Mouse (Mus musculus) forebrain, embryonic 12.5 days (tissue): ENCODE results near the gene Pklr. TPM values are rescaled to one million over a fixed set of nuclear protein-coding genes. Genes with fewer than 3 reads are reported as not detected.

Source experiments
- ATAC-seq: fragments of 200-750 bp; cut with Nextera tagmentation; 2 replicates; pipeline ENCODE4 v1.8.0; 2017; ENCODE audit warnings: moderate TSS enrichment; ENCODE audit not compliant: low FRiP score
- H3K27ac ChIP-seq: fragments of 300-500 bp; sonication (generic); 2 replicates; pipeline ENCODE4 v1.5.1; 2016; ENCODE audit warnings: mild to moderate bottlenecking
- H3K27me3 ChIP-seq: fragments of 300-500 bp; sonication (generic); 2 replicates; pipeline ENCODE4 v1.6.1; 2016; ENCODE audit warnings: mild to moderate bottlenecking
- H3K36me3 ChIP-seq: fragments of 300-500 bp; sonication (generic); replicated peaks from 2 replicates; pipeline ENCODE4 v1.6.1; 2016; ENCODE audit warnings: mild to moderate bottlenecking
- H3K4me1 ChIP-seq: fragments of 300-500 bp; sonication (generic); 2 replicates; pipeline ENCODE4 v1.6.1; 2016
- H3K4me2 ChIP-seq: fragments of 300-500 bp; sonication (generic); 2 replicates; pipeline ENCODE4 v1.6.1; 2016; ENCODE audit warnings: mild to moderate bottlenecking, moderate library complexity
- H3K4me3 ChIP-seq: fragments of 300-500 bp; sonication (generic); replicated peaks from 2 replicates; pipeline ENCODE4 v1.5.1; 2016; ENCODE audit warnings: mild to moderate bottlenecking
- H3K9ac ChIP-seq: fragments of 300-500 bp; sonication (generic); 2 replicates; pipeline ENCODE4 v1.6.1; 2016; ENCODE audit warnings: mild to moderate bottlenecking
- H3K9me3 ChIP-seq: fragments of 300-500 bp; sonication (generic); 2 replicates; pipeline ENCODE4 v1.6.1; 2016
- WGBS: fragments of 180-500 bp; shearing (Covaris S2); methylation state at CpG from one replicate; pipeline ENCODE4 v1.1.7; 2016; 5-methylcytosine and 5-hydroxymethylcytosine counted together
- polyA plus RNA-seq: library from polyadenylated mRNA; unstranded; fragments of >200 nt; fragmentation: Nextera tagmentation; extraction: Ambion mirVana; gene quantifications from 2 replicates; pipeline ENCODE4 v1.2.1, GENCODE M21; 2016

Gene Pklr
- polyA plus RNA-seq: 0.09 and 0.22 TPM in 2 replicates

- H3K4me2 ChIP-seq: no peak within 1 kb of the TSS
- no peak within 1 kb of the TSS for H3K4me3 ChIP-seq
- no peak for ATAC-seq
- no peak within 1 kb of the TSS for H3K9ac ChIP-seq
- 53% methylated on average over 3 of the region's 3 CpGs for WGBS
- H3K27ac ChIP-seq: no peak within 1 kb of the TSS
- no peaks in the 10 kb centered on the region for H3K36me3 ChIP-seq
- peaks cover 7% of the 10 kb centered on the region for H3K4me1 ChIP-seq
- no peaks in the 10 kb centered on the region for H3K9me3 ChIP-seq
- peaks cover 8% of the 10 kb centered on the region for H3K27me3 ChIP-seq
These were observed at the start of gene Pklr for GRCm38 (mm10) chr3:89135958-89136357. Gene Pklr (plus strand): TSS chr3:89136142.

GRCm38 (mm10) chr3:89087338-89088110 is 48.4 kb upstream of the Pklr start:
- no peak overlapping the region for H3K27ac ChIP-seq
- H3K27me3 ChIP-seq: peaks cover 37% of the 10 kb centered on the region
- peaks cover 37% of the 10 kb centered on the region for H3K4me1 ChIP-seq
- 0 out of 2 replicates have a peak overlapping the region, but pooled peaks have one; percentile 12 for H3K9ac ChIP-seq
- peak overlapping the region; percentile 22; the same call in 1 of the 2 replicates for H3K4me2 ChIP-seq
- peaks cover 41% of the 10 kb centered on the region for H3K36me3 ChIP-seq
- H3K9me3 ChIP-seq: no peaks in the 10 kb centered on the region
- WGBS: 35% methylated on average over 21 of the region's 21 CpGs
- no peak for ATAC-seq
- H3K4me3 ChIP-seq: no peak overlapping the region

GRCm38 (mm10) chr3:89088974-89089373 is 47.0 kb upstream of the Pklr start:
- WGBS: 71% methylated on average over 14 of the region's 14 CpGs
- Histone ChIP-seq H3K27ac (no peak overlapping the region), H3K27me3 (peaks cover 44% of the 10 kb centered on the region), H3K36me3 (peaks cover 40% of the 10 kb centered on the region), H3K4me2 (peak overlapping the region; percentile 98), H3K9ac (no peak overlapping the region), H3K4me3 (peak overlapping the region; percentile 63), H3K9me3 (no peaks in the 10 kb centered on the region), H3K4me1 (peaks cover 51% of the 10 kb centered on the region)
- no peak for ATAC-seq

- Histone ChIP-seq H3K36me3 (peaks cover 41% of the 10 kb centered on the region), H3K4me3 (peak overlapping the region; percentile 63), H3K9me3 (no peaks in the 10 kb centered on the region), H3K27ac (peak overlapping the region; percentile 69), H3K27me3 (peaks cover 44% of the 10 kb centered on the region), H3K4me2 (peak overlapping the region; percentile 98), H3K4me1 (peaks cover 51% of the 10 kb centered on the region), H3K9ac (peak overlapping the region; percentile 82)
- WGBS: under 1% methylated on average over 40 of the region's 40 CpGs
- ATAC-seq: peak; percentile 75
These were observed 45.9 kb upstream of the Pklr start for GRCm38 (mm10) chr3:89089882-89090591.

GRCm38 (mm10) chr3:89090694-89091655 is 45.0 kb upstream of the Pklr start:
- peaks cover 45% of the 10 kb centered on the region for H3K36me3 ChIP-seq
- H3K4me2 ChIP-seq: peak overlapping the region; percentile 98
- peak overlapping the region; percentile 82 for H3K9ac ChIP-seq
- under 1% methylated on average over 70 of the region's 74 CpGs for WGBS
- ATAC-seq: peak; percentile 60
- H3K4me1 ChIP-seq: peaks cover 51% of the 10 kb centered on the region
- peak overlapping the region; percentile 69 for H3K27ac ChIP-seq
- H3K9me3 ChIP-seq: no peaks in the 10 kb centered on the region
- H3K4me3 ChIP-seq: peak overlapping the region; percentile 63
- peaks cover 44% of the 10 kb centered on the region for H3K27me3 ChIP-seq

- peaks cover 51% of the 10 kb centered on the region for H3K4me1 ChIP-seq
- H3K4me3 ChIP-seq: peak overlapping the region; percentile 63
- H3K27me3 ChIP-seq: peaks cover 44% of the 10 kb centered on the region
- no peak overlapping the region for H3K27ac ChIP-seq
- peak overlapping the region; percentile 82 for H3K9ac ChIP-seq
- no peak for ATAC-seq
- no peaks in the 10 kb centered on the region for H3K9me3 ChIP-seq
- peaks cover 48% of the 10 kb centered on the region for H3K36me3 ChIP-seq
- H3K4me2 ChIP-seq: peak overlapping the region; percentile 98
- 8% methylated on average over 20 of the region's 20 CpGs for WGBS
These were observed 44.0 kb upstream of the Pklr start for GRCm38 (mm10) chr3:89091811-89092508.

GRCm38 (mm10) chr3:89092509-89093090 is 43.3 kb upstream of the Pklr start:
- WGBS: 19% methylated on average over 11 of the region's 11 CpGs
- H3K9me3 ChIP-seq: no peaks in the 10 kb centered on the region
- peaks cover 53% of the 10 kb centered on the region for H3K36me3 ChIP-seq
- peak; percentile 27; the same call in 1 of the 2 replicates for ATAC-seq
- peak overlapping the region; percentile 82 for H3K9ac ChIP-seq
- peaks cover 43% of the 10 kb centered on the region for H3K27me3 ChIP-seq
- H3K27ac ChIP-seq: peak overlapping the region; percentile 68
- H3K4me2 ChIP-seq: peak overlapping the region; percentile 98
- peaks cover 50% of the 10 kb centered on the region for H3K4me1 ChIP-seq
- peak overlapping the region; percentile 63 for H3K4me3 ChIP-seq

GRCm38 (mm10) chr3:89093175-89093574 is 42.8 kb upstream of the Pklr start, which contains the start of gene Rusc1:
Gene Rusc1 (minus strand): TSS chr3:89093311.
- peak within 1 kb of the TSS; percentile 98 for H3K4me2 ChIP-seq
- no peaks in the 10 kb centered on the region for H3K9me3 ChIP-seq
- peak within 1 kb of the TSS; percentile 63 for H3K4me3 ChIP-seq
- peak within 1 kb of the TSS; percentile 68 for H3K27ac ChIP-seq
- H3K27me3 ChIP-seq: peaks cover 37% of the 10 kb centered on the region
- peak; percentile 85 for ATAC-seq
- peaks cover 52% of the 10 kb centered on the region for H3K36me3 ChIP-seq
- H3K9ac ChIP-seq: peak within 1 kb of the TSS; percentile 82
- peaks cover 48% of the 10 kb centered on the region for H3K4me1 ChIP-seq
- WGBS: under 1% methylated on average over 18 of the region's 18 CpGs

- Histone ChIP-seq H3K36me3 (peaks cover 51% of the 10 kb centered on the region), H3K4me1 (peaks cover 52% of the 10 kb centered on the region), H3K27ac (no peak overlapping the region), H3K4me2 (no peak overlapping the region), H3K4me3 (no peak overlapping the region), H3K27me3 (peaks cover 28% of the 10 kb centered on the region), H3K9me3 (no peaks in the 10 kb centered on the region), H3K9ac (no peak overlapping the region)
- WGBS: 85% methylated on average over 10 of the region's 10 CpGs
- ATAC-seq: no peak
These were observed 41.9 kb upstream of the Pklr start for GRCm38 (mm10) chr3:89094021-89094420.

- Histone ChIP-seq H3K4me1 (peaks cover 36% of the 10 kb centered on the region), H3K36me3 (peaks cover 37% of the 10 kb centered on the region), H3K4me2 (peak within 1 kb of the TSS; percentile 89), H3K4me3 (peak within 1 kb of the TSS; percentile 79), H3K9ac (peak within 1 kb of the TSS; percentile 80), H3K27me3 (no peaks in the 10 kb centered on the region), H3K9me3 (no peaks in the 10 kb centered on the region), H3K27ac (peak within 1 kb of the TSS; percentile 82)
- WGBS: 49% methylated on average over 7 of the region's 7 CpGs
- ATAC-seq: no peak
These were observed 35.1 kb upstream of the Pklr start, which contains the start of gene Gm43738 for GRCm38 (mm10) chr3:89100811-89101210. Gene Gm43738 (minus strand): TSS chr3:89101099.

- H3K27me3 ChIP-seq: no peaks in the 10 kb centered on the region
- peak; percentile 32 for ATAC-seq
- H3K36me3 ChIP-seq: peaks cover 31% of the 10 kb centered on the region
- peak overlapping the region; percentile 89 for H3K4me2 ChIP-seq
- H3K4me3 ChIP-seq: peak overlapping the region; percentile 79
- 0% methylated on average over 19 of the region's 19 CpGs for WGBS
- peak overlapping the region; percentile 82 for H3K27ac ChIP-seq
- H3K9ac ChIP-seq: peak overlapping the region; percentile 80
- H3K9me3 ChIP-seq: no peaks in the 10 kb centered on the region
- peaks cover 36% of the 10 kb centered on the region for H3K4me1 ChIP-seq
These were observed 34.5 kb upstream of the Pklr start for GRCm38 (mm10) chr3:89101459-89101811.
